Mouse (Mus musculus): ENCODE measurements around the gene Aak1. TPM values are rescaled to one million over a fixed set of nuclear protein-coding genes. Genes with fewer than 3 reads are reported as not detected.

The Aak1 gene
- 18.2 and 21.8 TPM in 2 replicates for polyA plus RNA-seq (2012; rRNA removed)

GRCm38 (mm10) chr6:86848915-86849644 is at the start of gene Aak1:
Aak1 (plus strand) TSS chr6:86849517.

GRCm38 (mm10) chr6:87008887-87009286 is 159.6 kb downstream of the Aak1 start, which contains the start of gene Nfu1:
Nfu1 (plus strand) TSS chr6:87009236.

GRCm38 (mm10) chr6:87042337-87043130 is 193.2 kb downstream of the Aak1 start, which contains the start of gene Gfpt1:
Gfpt1 (plus strand) TSS chr6:87042846.

Other genes starting within 250 kb of the Aak1 start
- gene Asprv1, start 221.4 kb upstream of the Aak1 start, polyA plus RNA-seq (2012; rRNA removed): 0.31 and 0.43 TPM in 2 replicates
- 194 and 235 TPM in 2 replicates for gene Mxd1, start 180.4 kb upstream of the Aak1 start, polyA plus RNA-seq (2012; rRNA removed)
- 6.9 and 10.2 TPM in 2 replicates for gene Snrnp27, start 165.0 kb upstream of the Aak1 start, polyA plus RNA-seq (2012; rRNA removed)
- gene Gmcl1, start 116.1 kb upstream of the Aak1 start, polyA plus RNA-seq (2012; rRNA removed): 14.7 and 19.8 TPM in 2 replicates
- 106 and 113 TPM in 2 replicates for gene Anxa4, start 55.9 kb upstream of the Aak1 start, polyA plus RNA-seq (2012; rRNA removed)
- gene Nfu1, start 159.7 kb downstream of the Aak1 start, polyA plus RNA-seq (2012; rRNA removed): 81.1 and 122 TPM in 2 replicates
- gene Gfpt1, start 193.3 kb downstream of the Aak1 start, polyA plus RNA-seq (2012; rRNA removed): 92.6 and 94.9 TPM in 2 replicates

All from colon, adult 2 months (tissue).